Mouse (Mus musculus) cerebellum, postnatal 4 days (tissue): Measurements from ENCODE around the gene Ryr2.
"Not testable (repeated sequence)": the region's sequence is repeated elsewhere in the genome, so short reads cannot be mapped to it uniquely, and the experiment has no call there.

ENCODE experiments used
- DNase-seq, 2 experiments: peaks; one replicate each; pipeline ENCODE4 v3.0.0; 2022; ENCODE audit warnings: low spot score in 2 of 2, mixed read lengths in 1 of 2

The Ryr2 gene

DNA sequence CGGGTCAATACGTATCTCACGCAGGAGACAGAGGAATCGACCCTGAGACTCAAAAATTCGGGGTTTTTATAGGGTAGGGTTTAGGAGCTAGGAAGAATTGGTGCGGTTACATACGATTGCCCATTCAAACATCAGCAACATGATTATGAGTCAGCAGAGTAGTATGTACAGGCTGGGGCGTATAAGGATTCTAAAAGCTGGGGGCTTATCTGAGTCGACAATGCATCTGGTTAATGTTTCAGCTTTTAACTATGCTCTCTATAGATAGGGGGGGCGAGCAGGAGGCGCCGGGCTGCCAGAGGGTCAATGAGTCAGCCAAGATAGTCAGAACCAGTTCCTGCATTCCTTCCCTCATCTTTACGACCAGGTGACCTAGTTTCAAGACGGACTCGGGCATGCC, 557.6 kb downstream of the Ryr2 start:
- not testable (repeated sequence) for DNase-seq

DNA sequence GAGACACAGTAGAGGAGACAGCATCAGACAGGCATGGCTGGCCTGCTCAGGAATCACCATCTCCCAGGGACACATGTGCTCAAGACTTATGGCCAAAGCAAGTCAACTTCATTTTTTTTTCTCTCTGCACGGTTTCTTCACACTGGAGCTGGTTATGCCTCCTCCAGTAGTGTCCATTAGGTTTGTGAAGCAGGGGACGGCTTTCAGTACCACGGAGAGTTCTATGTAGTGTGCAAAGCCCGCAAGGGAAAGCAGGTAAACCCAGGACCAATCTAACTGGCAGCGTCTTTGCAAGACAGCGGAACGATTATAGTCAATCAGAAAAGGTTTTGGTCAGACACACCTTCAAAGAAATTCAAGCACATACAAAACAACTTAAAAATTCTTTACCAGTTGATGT, 560.9 kb downstream of the Ryr2 start:
- no peak for DNase-seq

DNA sequence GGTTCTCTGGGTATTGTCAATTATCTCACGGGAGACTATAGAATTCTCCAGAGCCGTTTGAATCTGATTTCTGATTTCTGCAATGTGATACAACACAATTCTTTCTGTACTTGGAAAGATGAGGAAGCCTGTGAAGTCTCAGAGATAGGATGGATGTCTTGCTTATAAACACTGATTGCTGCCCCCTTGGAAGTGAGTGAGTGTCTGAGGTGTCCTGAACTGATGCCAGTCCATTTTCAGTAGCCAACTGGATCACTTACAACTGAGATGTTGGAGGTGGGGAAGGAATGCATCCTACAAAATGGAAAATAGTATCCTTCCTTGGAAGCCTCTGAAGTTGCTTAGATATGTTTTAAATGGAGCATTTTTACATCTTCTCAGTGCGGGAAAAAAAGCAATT, 564.2 kb downstream of the Ryr2 start:
- no peak for DNase-seq

DNA sequence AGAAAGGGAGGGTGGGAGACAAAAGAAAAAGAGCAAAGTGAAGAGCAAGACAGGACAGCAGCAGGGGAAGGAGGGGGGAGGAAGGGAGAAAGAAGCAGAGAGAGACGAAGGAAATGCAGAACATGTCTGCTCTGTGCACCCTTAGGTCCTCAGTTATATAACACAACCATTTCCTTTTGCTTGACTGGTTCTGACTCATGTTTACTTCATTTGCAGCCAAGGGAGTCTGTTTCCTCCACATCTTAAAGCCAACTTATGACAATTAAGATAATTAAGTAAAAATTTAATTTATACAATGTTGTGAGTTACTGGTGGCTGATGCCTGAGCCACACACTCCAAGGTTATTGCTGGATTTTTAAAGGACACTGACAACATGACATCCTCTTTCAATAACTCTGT, 569.9 kb downstream of the Ryr2 start:
- DNase-seq: no peak

DNA sequence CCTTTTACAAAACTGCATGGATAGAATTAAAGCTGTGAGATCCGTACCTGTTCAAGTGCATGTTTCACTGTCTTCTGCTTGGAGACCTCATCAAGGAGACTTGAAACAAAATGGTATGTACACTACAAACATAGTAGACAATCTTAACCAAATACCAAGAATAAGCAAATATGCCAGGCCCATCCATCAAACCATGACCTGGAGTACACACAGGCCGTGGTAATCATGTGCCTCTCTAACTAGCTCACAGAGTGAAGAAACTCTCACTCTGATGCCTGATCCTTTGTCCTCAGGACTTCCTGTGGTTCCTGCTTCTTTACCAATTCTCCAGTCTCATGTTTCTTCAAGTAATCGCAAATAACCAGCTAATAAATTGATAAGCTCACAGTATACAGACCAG, 570.9 kb downstream of the Ryr2 start:
- DNase-seq: no peak

DNA sequence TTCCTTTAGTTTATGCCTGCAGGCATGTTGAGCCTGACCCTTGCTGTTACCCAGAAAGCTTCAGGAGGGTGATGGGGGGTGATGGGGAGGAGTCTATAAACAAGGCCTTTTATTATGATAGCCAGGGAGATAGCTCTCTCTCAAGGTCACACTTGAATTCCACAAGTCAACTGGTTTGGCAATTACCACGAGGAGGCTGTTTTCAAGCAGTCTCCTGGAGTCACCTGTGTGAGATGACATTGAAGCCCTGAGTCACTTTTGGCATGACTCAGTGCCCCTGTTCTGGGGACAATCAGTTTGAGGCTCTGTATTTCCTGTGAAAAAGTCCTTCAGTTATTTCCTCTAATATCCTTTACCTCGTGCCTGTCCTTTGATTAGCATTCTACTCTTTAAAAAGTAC, 573.5 kb downstream of the Ryr2 start:
- DNase-seq: no peak

DNA sequence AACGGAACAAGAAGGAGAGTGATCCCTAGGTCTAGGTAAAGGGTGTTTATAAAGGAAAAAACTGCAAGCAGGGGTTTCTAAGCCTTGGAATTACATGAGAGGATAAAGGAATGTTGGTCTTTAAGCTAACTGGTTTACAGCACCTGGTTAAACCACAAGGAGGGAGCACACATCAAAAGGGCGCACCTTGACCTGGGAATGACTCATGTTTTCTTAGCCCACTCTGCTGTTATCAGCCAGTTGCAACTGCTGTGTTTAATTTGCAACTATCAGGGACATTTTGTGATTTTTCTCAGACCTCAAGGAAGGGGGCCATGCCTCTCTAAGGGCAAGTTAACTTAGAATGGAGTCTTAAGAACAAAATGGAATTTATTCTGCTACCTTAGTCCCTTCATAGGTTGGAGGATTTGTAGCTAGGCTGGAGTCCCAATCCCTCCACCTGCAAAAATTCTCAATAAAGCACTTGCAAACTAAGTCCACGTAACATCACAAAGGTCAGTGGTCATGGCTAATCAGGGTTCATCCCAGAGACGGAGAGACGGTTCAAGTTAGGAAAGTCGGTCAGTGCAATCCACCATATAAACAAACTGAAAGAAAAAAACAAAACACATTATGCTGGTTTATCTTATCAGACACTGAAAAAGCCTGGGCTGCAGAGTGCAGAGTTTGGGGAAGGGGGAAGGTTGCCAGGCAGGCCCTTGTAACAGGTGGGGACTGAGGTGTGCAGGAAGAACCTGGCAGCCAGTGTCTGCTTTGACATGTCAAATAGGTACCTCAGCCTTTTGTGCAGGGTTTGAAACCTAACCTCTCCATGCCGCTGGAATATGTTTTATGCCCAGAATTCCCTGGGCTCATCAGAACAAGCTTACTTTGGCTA, 574.5 kb downstream of the Ryr2 start:
- DNase-seq: no peak

DNA sequence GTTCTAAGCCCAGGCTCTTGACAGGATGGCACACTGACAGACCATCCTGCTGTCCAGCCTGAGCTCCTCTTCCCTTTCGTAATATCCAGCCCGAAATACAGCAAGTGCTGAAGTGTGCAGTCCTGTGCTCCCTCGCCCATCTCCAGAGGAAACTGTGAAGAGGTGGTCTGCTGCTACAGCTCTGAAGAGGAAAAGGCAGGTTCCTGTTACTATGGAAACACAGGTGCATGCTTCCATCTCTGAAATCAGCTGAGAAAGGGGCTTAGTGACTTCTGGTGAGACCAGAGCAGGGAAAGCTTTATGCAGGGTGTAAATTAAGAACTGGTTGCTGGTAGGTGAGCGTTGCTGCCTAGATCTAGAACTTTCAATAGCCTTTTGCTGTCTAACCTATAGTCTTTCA, 583.1 kb downstream of the Ryr2 start:
- no peak for DNase-seq

- DNase-seq: no peak
These were observed 586.0 kb downstream of the Ryr2 start for GRCm38 (mm10) chr13:11520765-11521164.

DNA sequence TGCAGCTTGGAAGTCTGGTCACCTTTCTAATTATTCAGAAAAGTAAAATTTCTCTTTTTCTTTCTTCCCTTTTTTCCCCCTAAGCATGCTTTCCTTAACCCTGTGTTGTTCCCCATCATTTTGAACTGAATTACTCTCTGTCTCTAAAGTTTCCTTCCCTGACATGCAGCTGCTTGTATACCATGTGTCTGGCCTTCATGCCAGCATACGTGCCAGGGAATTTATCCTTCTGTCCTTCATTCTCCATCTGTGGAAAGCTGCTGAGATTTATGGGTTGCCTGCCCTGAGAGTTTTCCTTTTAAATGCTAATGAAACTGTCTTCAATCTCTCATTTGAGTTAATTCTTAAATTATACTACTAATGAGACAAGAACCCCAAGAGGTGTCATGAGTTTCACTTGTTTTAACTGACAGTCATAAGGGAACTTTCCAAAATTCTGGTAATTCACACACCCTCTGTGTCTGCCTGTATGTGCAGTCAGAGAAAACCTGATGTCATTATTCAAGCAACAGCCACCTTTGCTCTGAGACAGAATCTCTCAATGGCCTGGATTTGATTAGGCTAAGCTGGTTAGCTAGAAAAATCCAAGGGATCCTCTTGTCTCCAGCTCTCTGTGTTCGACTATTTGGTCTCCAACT, 595.1 kb downstream of the Ryr2 start:
- no peak for DNase-seq
